Mouse (Mus musculus) small intestine, adult 2 months (tissue): ENCODE measurements at regions not wholly inside any gene's neighbourhood (a gene's known extent, or its start where the extent isn't known, plus 50 kb on each side); places are given as distances from the start of the nearest gene placed in this dataset.

Experiments used
- CTCF ChIP-seq: fragments of 200-500 bp; IDR thresholded peaks from 2 replicates; pipeline ENCODE4 v1.5.1; 2012; ENCODE audit warnings: low read depth, mild to moderate bottlenecking, control low read depth, inconsistent platforms, low read length, moderate library complexity, mixed read lengths; ENCODE audit not compliant: insufficient replicate concordance, insufficient read length; ENCODE audit errors: extremely low read depth
- POLR2A ChIP-seq: fragments of 200-500 bp; IDR thresholded peaks from 2 replicates; pipeline ENCODE4 v1.6.1; 2012; ENCODE audit warnings: low read depth, mild to moderate bottlenecking, control low read depth, inconsistent platforms, low read length, moderate library complexity

DNA sequence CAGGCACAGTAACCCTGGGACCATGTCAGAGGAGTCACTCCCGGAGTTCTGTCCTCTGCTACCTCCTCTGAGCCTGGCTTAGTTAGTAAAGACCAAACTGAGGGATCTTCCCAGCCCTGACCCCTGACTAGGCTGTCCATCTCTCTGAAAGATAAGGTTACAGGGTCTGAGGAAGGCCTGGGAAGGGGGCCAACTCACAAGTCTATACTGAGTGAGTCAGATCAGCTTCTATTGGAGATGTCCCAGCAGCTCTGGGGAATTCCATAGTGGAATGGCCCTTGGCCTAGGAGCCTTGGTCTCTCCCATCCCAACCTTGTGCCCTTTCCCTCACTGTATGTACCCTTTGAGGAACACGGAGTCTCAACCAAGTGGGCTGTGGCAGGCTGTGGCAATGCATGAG, 127.7 kb downstream of the Chst1 start:
- TF ChIP-seq POLR2A (no peak), CTCF (no peak)
